Mouse (Mus musculus): ENCODE data around the gene Shc4.
A peak's percentile ranks its signal among the peaks of the same experiment; 100 is the strongest.

The Shc4 gene

GRCm38 (mm10) chr2:125724086-125724430 lies at the start of gene Shc4:
Shc4 (minus strand) TSS chr2:125724148.
- no peak for DNase-seq (ENCODE audit: low spot score)

- DNase-seq (ENCODE audit: low spot score): no peak
Observed at GRCm38 (mm10) chr2:125765029-125765428, 41.1 kb upstream of the Shc4 start.

- no peak for DNase-seq (ENCODE audit: low spot score)
Observed at GRCm38 (mm10) chr2:125764531-125764930, 40.6 kb upstream of the Shc4 start.

GRCm38 (mm10) chr2:125749330-125749729 lies 25.4 kb upstream of the Shc4 start:
- DNase-seq (ENCODE audit: low spot score): no peak

GRCm38 (mm10) chr2:125739338-125739737 lies 15.4 kb upstream of the Shc4 start:
- DNase-seq (ENCODE audit: low spot score): no peak

- no peak for DNase-seq (ENCODE audit: low spot score)
Observed at GRCm38 (mm10) chr2:125738718-125739117, 14.8 kb upstream of the Shc4 start.

- DNase-seq (ENCODE audit: low spot score): no peak
Observed at GRCm38 (mm10) chr2:125736025-125736343, 12.0 kb upstream of the Shc4 start.

- DNase-seq (ENCODE audit: low spot score): no peak
Observed at GRCm38 (mm10) chr2:125735333-125736024, 11.5 kb upstream of the Shc4 start.

GRCm38 (mm10) chr2:125734741-125735140 lies 10.8 kb upstream of the Shc4 start:
- DNase-seq (ENCODE audit: low spot score): no peak

GRCm38 (mm10) chr2:125731763-125732560 lies 8.0 kb upstream of the Shc4 start:
- DNase-seq (ENCODE audit: low spot score): peak; percentile 81

GRCm38 (mm10) chr2:125724546-125725114 lies 682 bp upstream of the Shc4 start:
- no peak for DNase-seq (ENCODE audit: low spot score)

GRCm38 (mm10) chr2:125723408-125724085 lies 401 bp downstream of the Shc4 start:
- no peak for DNase-seq (ENCODE audit: low spot score)

- no peak for DNase-seq (ENCODE audit: low spot score)
Observed at GRCm38 (mm10) chr2:125723086-125723407, 901 bp downstream of the Shc4 start.

- no peak for DNase-seq (ENCODE audit: low spot score)
Observed at GRCm38 (mm10) chr2:125716599-125716998, 7.3 kb downstream of the Shc4 start.

GRCm38 (mm10) chr2:125706510-125706921 lies 17.4 kb downstream of the Shc4 start:
- DNase-seq (ENCODE audit: low spot score): no peak

- DNase-seq (ENCODE audit: low spot score): no peak
Observed at GRCm38 (mm10) chr2:125704907-125705631, 18.9 kb downstream of the Shc4 start.

- no peak for DNase-seq (ENCODE audit: low spot score)
Observed at GRCm38 (mm10) chr2:125702851-125703250, 21.1 kb downstream of the Shc4 start.

GRCm38 (mm10) chr2:125701606-125702005 lies 22.3 kb downstream of the Shc4 start:
- no peak for DNase-seq (ENCODE audit: low spot score)

- no peak for DNase-seq (ENCODE audit: low spot score)
Observed at GRCm38 (mm10) chr2:125696219-125696618, 27.7 kb downstream of the Shc4 start.

- DNase-seq (ENCODE audit: low spot score): no peak
Observed at GRCm38 (mm10) chr2:125694798-125695197, 29.1 kb downstream of the Shc4 start.

- no peak for DNase-seq (ENCODE audit: low spot score)
Observed at GRCm38 (mm10) chr2:125692010-125692409, 31.9 kb downstream of the Shc4 start.

- no peak for DNase-seq (ENCODE audit: low spot score)
Observed at GRCm38 (mm10) chr2:125685441-125686150, 38.4 kb downstream of the Shc4 start.
